Mouse (Mus musculus): ENCODE measurements around the gene Snorc. TPM values are rescaled to one million over a fixed set of nuclear protein-coding genes. Genes with fewer than 3 reads are reported as not detected.

Gene Snorc
- polyA plus RNA-seq, 1 experiment from 2014 or later, result not detected

DNA sequence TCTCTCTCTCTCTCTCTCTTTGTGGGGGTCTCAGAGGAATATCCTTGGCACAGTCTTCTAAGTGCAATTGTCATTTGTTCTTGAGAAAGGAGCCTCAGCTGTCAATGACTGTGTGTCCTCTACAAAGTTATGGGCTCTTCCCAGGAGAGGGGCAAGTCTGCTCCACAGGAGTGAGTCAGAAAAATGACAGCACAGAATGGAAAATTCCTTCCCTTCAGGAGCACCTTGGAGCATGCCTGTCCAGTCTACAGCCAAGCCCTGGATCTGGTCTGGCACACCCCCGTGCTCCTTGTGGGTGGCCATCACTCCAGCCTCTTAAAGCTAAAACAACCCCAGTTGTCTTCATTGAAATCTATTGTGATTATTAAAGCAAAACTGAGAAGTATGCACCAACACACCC, 51.5 kb downstream of the Snorc start:
- no peak for TF ChIP-seq CTCF (IDR thresholded peaks at IDR 0.05; ENCODE audit: low read depth)
- Histone ChIP-seq H3K4me1 (replicated peaks; ENCODE audit: control insufficient read depth, insufficient read depth, low read length) (no peaks in the 10 kb centered on the region), H3K4me2 (replicated peaks; ENCODE audit: low read depth) (no peak overlapping the region), H3K9me3 (ENCODE audit: control insufficient read depth) (no peaks in the 10 kb centered on the region), H3K27me3 (replicated peaks; ENCODE audit: control insufficient read depth, insufficient read depth, low read length) (no peaks in the 10 kb centered on the region), H3K4me3 (ENCODE audit: low read depth, low read length) (no peak overlapping the region), H3K36me3 (ENCODE audit: control insufficient read depth, insufficient read depth) (no peaks in the 10 kb centered on the region), H3K9ac (ENCODE audit: low read depth, low read length) (no peak overlapping the region), H3K27ac (ENCODE audit: low read depth, low read length) (no peak overlapping the region)
- ATAC-seq, result no peak
- WGBS, result 63% methylated on average over 1 of the region's 1 CpGs

DNA sequence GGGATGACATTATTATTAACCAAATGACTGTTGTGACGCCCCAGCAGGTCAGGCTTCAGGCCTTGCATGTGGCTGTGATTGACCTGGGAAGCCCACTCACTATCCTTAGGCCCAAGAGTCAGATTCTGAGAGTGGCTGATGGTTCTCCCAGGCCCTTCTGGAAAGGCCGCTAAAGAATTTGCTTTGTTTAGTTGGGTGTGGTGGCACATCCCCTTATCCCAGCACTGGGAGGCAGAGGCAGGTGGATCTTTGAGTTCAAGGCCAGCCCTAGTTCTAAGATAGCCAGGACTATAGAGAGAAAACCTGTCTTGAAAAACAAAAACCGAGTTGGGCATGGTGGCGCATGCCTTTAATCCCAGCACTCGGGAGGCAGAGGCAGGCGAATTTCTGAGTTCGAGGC, 55.0 kb downstream of the Snorc start:
- no peaks in the 10 kb centered on the region for H3K36me3 ChIP-seq (ENCODE audit: control insufficient read depth, insufficient read depth)
- H3K27me3 ChIP-seq (replicated peaks; ENCODE audit: control insufficient read depth, insufficient read depth, low read length), result no peaks in the 10 kb centered on the region
- 91% methylated on average over 7 of the region's 7 CpGs for WGBS
- H3K9ac ChIP-seq (ENCODE audit: low read depth, low read length), result no peak overlapping the region
- H3K9me3 ChIP-seq (ENCODE audit: control insufficient read depth), result no peaks in the 10 kb centered on the region
- no peak for ATAC-seq
- no peaks in the 10 kb centered on the region for H3K4me1 ChIP-seq (replicated peaks; ENCODE audit: control insufficient read depth, insufficient read depth, low read length)
- H3K27ac ChIP-seq (ENCODE audit: low read depth, low read length), result no peak overlapping the region
- H3K4me3 ChIP-seq (ENCODE audit: low read depth, low read length), result no peak overlapping the region
- no peak overlapping the region for H3K4me2 ChIP-seq (replicated peaks; ENCODE audit: low read depth)
- no peak for TF ChIP-seq CTCF (IDR thresholded peaks at IDR 0.05; ENCODE audit: low read depth)

Other genes with a start within 250 kb of the Snorc start
- gene Efhd1, start 205.9 kb upstream of the Snorc start, polyA plus RNA-seq (2015; fragmentation: Nextera tagmentation; extraction: Ambion mirVana), result 2.1 and 3.0 TPM in 2 replicates
- 21.0 and 21.4 TPM in 2 replicates for gene Gigyf2, start 143.3 kb upstream of the Snorc start, polyA plus RNA-seq (2015; fragmentation: Nextera tagmentation; extraction: Ambion mirVana)
- gene Kcnj13, start 75.5 kb upstream of the Snorc start, polyA plus RNA-seq (2015; fragmentation: Nextera tagmentation; extraction: Ambion mirVana), result 0.70 and 0.82 TPM in 2 replicates
- gene Neu2, start 39.6 kb downstream of the Snorc start, polyA plus RNA-seq (2015; fragmentation: Nextera tagmentation; extraction: Ambion mirVana), result 2.5 and 3.3 TPM in 2 replicates
- gene Ngef, start 103.6 kb downstream of the Snorc start, polyA plus RNA-seq (2015; fragmentation: Nextera tagmentation; extraction: Ambion mirVana), result 13.3 and 14.0 TPM in 2 replicates
- 2.5 and 3.1 TPM in 2 replicates for gene Inpp5d, start 150.0 kb downstream of the Snorc start, polyA plus RNA-seq (2015; fragmentation: Nextera tagmentation; extraction: Ambion mirVana)

Data from intestine, postnatal 0 days (tissue).